Mouse (Mus musculus): ENCODE measurements around the gene Axin1. TPM values are rescaled to one million over a fixed set of nuclear protein-coding genes. Genes with fewer than 3 reads are reported as not detected.
"Not testable (repeated sequence)": the region's sequence is repeated elsewhere in the genome, so short reads cannot be mapped to it uniquely, and the experiment has no call there.

Axin1 gene
- polyA plus RNA-seq, 1 experiment from 2014 or later: 8.8 TPM

DNA sequence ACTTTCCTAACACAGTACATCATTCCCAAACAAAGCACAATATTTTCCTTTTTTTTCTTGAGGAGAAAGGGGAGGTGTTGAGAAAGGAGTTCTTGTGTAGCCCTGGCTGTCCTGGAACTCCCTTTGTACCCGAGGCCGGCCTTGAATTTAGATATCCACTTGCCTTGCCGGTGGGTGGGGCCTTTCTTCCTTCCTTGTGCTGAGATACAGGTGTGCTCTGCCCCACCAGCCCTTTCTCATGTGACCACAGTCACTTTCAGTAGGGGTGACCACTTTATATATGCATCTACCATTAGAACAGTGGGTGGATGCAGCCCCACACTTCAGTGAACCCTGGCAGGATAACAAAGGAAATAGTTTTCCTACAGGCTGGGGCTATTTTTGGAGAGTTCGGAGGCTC, 26.8 kb upstream of the Axin1 start:
- no peaks in the 10 kb centered on the region for H3K9me3 ChIP-seq (replicated peaks)
- no peak overlapping the region for H3K27ac ChIP-seq
- no peak overlapping the region for H3K9ac ChIP-seq
- no peak overlapping the region for H3K4me3 ChIP-seq
- peaks cover 14% of the 10 kb centered on the region for H3K4me1 ChIP-seq (replicated peaks)
- no peak for ATAC-seq (replicated peaks; ENCODE audit: insufficient number of reproducible peaks, insufficient read depth, low FRiP score, low read depth)
- no peak overlapping the region for H3K4me2 ChIP-seq
- 44% methylated on average over 4 of the region's 4 CpGs for WGBS
- H3K36me3 ChIP-seq: no peaks in the 10 kb centered on the region
- peaks cover 67% of the 10 kb centered on the region for H3K27me3 ChIP-seq

DNA sequence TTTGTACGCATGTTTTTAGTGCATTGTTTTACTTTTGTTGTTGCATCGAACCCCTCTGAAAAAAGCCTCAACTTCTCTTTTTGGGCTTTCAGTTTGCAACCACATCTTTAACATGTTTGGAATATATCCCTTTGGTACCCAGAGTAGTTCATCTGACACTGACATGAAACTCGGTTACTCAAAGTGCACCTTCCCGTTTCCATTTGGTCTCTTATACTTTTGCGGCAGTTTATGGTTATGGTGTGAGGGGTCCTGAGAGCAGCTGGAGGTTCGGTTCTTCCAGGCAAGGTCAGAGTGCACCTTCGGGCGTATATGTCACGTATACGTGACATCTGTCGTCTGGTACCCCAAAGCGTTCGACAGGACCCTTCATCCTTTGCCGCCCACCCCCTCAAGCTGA, 25.7 kb upstream of the Axin1 start:
- Histone ChIP-seq H3K36me3 (no peaks in the 10 kb centered on the region), H3K4me3 (peak overlapping the region; percentile 64), H3K9ac (peak overlapping the region; percentile 58; the same call in 1 of the 2 replicates), H3K4me2 (peak overlapping the region; percentile 96), H3K27ac (no peak overlapping the region), H3K27me3 (peaks cover 78% of the 10 kb centered on the region), H3K9me3 (replicated peaks) (no peaks in the 10 kb centered on the region), H3K4me1 (replicated peaks) (peaks cover 14% of the 10 kb centered on the region)
- WGBS: 17% methylated on average over 14 of the region's 14 CpGs
- ATAC-seq (replicated peaks; ENCODE audit: insufficient number of reproducible peaks, insufficient read depth, low FRiP score, low read depth): no peak

DNA sequence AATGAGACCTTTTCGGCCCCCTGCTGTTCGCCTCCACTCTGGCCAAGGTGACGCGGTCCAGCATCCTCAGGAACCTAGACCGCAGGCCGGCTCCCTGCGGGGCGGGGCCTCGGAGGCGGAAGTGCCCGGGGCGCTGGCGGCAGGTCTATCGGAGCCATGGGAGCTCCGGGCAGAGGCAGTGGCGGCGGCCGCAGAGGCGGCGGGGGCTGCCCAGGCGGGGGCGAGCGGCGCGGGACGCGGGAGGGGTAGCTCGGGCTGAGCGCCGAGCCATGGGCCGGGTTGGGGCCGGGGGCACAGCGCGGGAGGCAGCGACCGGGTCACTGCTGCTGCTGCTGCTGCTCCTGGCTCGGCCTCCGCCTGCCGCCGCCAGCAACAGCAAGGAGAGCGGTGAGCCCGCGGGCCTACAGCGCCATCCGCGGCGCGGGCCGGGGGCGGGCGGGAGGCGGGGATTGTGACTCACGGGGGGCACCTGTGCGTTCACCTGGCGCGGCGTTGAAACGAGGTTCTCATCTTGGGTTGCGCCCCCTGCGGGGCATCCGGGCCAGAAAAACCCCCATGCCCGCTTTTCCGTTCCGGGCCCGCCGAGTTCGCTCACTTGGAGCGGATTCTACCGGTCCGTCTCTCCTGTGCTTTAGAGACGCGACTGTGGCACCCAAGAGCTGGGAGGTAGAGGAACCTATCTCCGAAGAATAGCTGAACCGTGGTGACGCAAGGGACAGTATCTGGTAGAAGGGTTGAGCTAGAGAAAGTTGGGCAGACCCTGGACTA, 25.1 kb upstream of the Axin1 start, which contains the start of gene Tmem8:
Tmem8 (plus strand) TSS at position 119 of the 768 bp plus-strand sequence.
- Histone ChIP-seq H3K4me1 (replicated peaks) (peaks cover 14% of the 10 kb centered on the region), H3K27ac (no peak within 1 kb of the TSS), H3K4me3 (peak within 1 kb of the TSS; percentile 64), H3K9me3 (replicated peaks) (no peaks in the 10 kb centered on the region), H3K4me2 (peak within 1 kb of the TSS; percentile 96), H3K27me3 (peaks cover 84% of the 10 kb centered on the region), H3K9ac (peak within 1 kb of the TSS; percentile 58), H3K36me3 (no peaks in the 10 kb centered on the region)
- under 1% methylated on average over 74 of the region's 75 CpGs for WGBS
- ATAC-seq (replicated peaks; ENCODE audit: insufficient number of reproducible peaks, insufficient read depth, low FRiP score, low read depth): peak; percentile 54; the same call in 1 of the 2 replicates

DNA sequence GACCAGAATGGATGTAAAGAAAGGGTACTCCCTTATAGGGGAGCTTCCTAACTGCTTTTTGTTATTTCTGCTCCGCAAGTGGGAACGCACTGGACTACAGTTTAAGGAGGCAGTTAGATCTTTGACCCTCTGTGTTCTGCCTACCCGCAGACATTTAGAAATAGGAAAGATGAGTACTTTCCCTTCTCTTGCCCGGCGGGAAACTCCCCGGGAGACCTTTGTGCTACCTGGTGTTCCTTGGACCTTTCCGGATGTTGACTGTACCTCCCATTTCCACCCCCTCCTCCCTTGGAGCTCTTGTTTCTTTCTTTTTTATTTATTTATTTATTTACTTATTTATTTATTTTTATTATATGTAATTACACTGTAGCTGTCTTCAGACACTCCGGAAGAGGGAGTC, 24.4 kb upstream of the Axin1 start:
- no peak for ATAC-seq (replicated peaks; ENCODE audit: insufficient number of reproducible peaks, insufficient read depth, low FRiP score, low read depth)
- H3K4me2 ChIP-seq: peak overlapping the region; percentile 96
- WGBS: 11% methylated on average over 8 of the region's 8 CpGs
- H3K4me3 ChIP-seq: peak overlapping the region; percentile 64
- H3K27me3 ChIP-seq: peaks cover 87% of the 10 kb centered on the region
- peak overlapping the region; percentile 58; the same call in 1 of the 2 replicates for H3K9ac ChIP-seq
- no peaks in the 10 kb centered on the region for H3K9me3 ChIP-seq (replicated peaks)
- H3K4me1 ChIP-seq (replicated peaks): peaks cover 14% of the 10 kb centered on the region
- no peaks in the 10 kb centered on the region for H3K36me3 ChIP-seq
- H3K27ac ChIP-seq: no peak overlapping the region

DNA sequence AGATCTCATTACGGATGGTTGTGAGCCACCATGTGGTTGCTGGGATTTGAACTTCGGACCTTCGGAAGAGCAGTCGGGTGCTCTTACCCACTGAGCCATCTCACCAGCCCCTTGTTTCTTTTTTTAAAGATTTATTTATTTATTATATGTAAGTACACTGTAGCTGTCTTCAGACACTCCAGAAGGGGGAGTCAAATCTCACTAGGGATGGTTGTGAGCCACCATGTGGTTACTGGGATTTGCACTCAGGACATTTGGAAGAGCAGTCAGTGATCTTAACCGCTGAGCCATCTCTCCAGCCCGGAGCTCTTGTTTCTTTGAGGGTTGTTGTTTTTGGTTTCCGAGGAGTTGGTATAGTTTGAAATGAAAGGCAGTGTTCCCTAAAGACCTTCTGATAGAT, 24.0 kb upstream of the Axin1 start:
- 66% methylated on average over 7 of the region's 7 CpGs for WGBS
- H3K36me3 ChIP-seq; H3K4me2 ChIP-seq; H3K27ac ChIP-seq; H3K9ac ChIP-seq; H3K4me3 ChIP-seq; ATAC-seq (replicated peaks; ENCODE audit: insufficient number of reproducible peaks, insufficient read depth, low FRiP score, low read depth); H3K9me3 ChIP-seq (replicated peaks): not testable (repeated sequence)
- H3K4me1 ChIP-seq (replicated peaks): peaks cover 14% of the 10 kb centered on the region
- peaks cover 91% of the 10 kb centered on the region for H3K27me3 ChIP-seq

- WGBS: 72% methylated on average over 7 of the region's 7 CpGs
- Histone ChIP-seq H3K27ac (no peak overlapping the region), H3K4me3 (no peak overlapping the region), H3K9ac (no peak overlapping the region), H3K36me3 (no peaks in the 10 kb centered on the region), H3K9me3 (replicated peaks) (no peaks in the 10 kb centered on the region), H3K27me3 (peaks cover 91% of the 10 kb centered on the region), H3K4me2 (no peak overlapping the region), H3K4me1 (replicated peaks) (peaks cover 18% of the 10 kb centered on the region)
- ATAC-seq (replicated peaks; ENCODE audit: insufficient number of reproducible peaks, insufficient read depth, low FRiP score, low read depth): no peak
These were observed 23.1 kb upstream of the Axin1 start for GRCm38 (mm10) chr17:26115205-26115898.

DNA sequence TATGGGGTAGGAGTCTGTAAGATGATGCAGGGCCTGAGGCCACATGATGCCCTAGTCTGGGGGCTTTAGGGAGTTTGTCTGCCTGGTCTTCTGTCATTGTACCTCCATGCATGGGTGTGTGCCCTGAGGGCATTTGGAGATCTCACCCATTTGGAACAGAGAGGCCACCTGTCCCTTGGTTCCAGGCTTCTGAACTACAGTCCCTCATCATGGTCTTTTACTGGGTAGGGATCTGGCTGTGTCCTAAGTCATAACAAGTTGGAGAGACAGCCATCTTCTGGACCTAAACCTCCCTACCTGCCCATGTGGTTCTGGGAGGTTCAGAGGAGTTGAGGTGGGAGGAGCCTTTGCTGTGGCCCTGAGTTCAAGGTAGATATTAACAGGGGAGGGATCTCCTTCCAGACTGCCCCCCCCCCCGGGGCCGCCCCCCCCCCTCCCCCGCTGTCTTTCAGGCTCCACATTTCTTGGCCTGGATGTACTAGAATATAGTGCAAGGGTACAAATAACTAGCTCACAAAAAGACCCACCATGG, 22.5 kb upstream of the Axin1 start:
- 56% methylated on average over 3 of the region's 3 CpGs for WGBS
- Histone ChIP-seq H3K9me3 (replicated peaks) (no peaks in the 10 kb centered on the region), H3K27me3 (peaks cover 85% of the 10 kb centered on the region), H3K36me3 (no peaks in the 10 kb centered on the region), H3K9ac (no peak overlapping the region), H3K27ac (no peak overlapping the region), H3K4me3 (no peak overlapping the region), H3K4me2 (no peak overlapping the region), H3K4me1 (replicated peaks) (peaks cover 19% of the 10 kb centered on the region)
- ATAC-seq (replicated peaks; ENCODE audit: insufficient number of reproducible peaks, insufficient read depth, low FRiP score, low read depth): no peak

DNA sequence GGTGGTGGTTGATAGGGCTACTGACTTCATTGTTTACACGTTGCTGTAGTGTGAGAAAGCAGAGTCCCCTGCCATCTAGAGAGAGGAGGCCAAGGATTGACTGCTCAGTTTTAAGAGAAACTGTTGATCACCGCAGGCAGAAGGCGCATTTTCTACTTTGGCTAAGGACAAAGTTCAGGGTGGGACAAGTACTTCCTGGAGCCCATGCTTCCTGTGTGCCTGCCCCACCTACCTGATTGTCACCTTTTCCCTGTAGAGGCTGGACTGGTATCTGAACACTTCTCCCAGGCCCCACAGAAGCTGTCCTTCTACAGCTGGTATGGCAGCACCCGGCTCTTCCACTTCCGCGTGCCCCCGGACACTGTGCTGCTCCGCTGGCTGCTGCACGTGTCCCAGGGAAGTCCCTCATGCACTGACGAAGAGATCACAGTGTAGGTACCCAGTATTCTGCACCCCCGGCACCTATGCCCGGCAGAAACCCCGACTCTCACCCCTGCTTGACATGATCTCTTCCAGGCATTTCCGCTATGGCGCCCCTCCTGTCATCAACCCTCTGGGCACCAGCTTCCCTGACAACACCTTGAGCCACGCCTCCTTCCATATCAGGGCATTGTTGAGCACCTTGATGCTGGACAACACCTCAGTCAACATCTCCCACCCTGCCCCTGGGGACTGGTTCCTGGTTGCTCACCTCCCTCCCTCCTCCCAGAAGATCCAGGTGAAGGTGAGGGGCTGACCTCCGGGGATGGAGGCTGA, 21.8 kb upstream of the Axin1 start:
- Histone ChIP-seq H3K27ac (no peak overlapping the region), H3K36me3 (no peaks in the 10 kb centered on the region), H3K4me1 (replicated peaks) (peaks cover 19% of the 10 kb centered on the region), H3K9me3 (replicated peaks) (no peaks in the 10 kb centered on the region), H3K9ac (no peak overlapping the region), H3K4me2 (no peak overlapping the region), H3K4me3 (no peak overlapping the region), H3K27me3 (peaks cover 78% of the 10 kb centered on the region)
- WGBS: 78% methylated on average over 17 of the region's 17 CpGs
- no peak for ATAC-seq (replicated peaks; ENCODE audit: insufficient number of reproducible peaks, insufficient read depth, low FRiP score, low read depth)

DNA sequence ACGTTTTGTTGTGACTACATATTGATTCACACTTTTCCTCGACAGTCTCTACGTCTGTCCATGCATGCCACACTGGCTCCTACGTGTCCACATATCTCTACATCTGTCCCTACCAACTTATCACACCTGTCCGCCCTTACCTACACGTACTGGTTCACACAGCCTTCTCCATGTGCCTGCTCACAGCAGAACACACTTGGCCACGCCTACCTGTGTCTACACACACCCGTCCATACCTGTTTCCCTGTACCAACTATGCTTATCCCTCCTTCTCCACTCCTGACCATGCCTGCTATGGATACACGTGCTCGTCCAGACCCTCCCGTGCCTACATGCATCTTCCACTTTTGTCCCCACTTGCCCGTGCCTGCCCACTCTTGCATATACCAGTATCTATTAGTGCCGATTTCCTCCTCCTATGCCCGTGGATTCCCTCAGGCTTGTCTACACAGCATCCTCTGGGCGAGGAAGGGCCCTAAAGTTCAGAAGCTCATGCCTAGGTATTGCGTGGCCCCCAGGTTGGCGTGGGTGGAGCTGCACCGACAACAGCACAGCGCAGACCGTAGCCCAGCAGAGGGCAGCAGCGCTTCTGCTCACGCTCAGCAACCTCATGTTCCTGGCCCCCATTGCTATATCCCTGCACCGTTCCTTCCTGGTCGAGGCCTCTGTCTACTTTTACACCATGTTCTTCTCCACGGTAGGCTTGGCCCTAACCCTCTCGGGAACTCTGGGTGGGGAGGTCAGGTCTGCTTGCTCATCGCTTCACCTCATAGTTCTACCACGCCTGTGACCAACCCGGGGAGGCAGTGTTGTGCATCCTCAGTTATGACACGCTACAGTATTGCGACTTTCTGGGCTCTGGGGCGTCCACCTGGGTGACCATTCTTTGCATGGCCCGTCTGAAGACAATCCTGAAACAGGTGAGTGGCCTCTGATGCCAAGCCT, 18.4 kb upstream of the Axin1 start:
- Histone ChIP-seq H3K27ac (no peak overlapping the region), H3K4me2 (no peak overlapping the region), H3K4me3 (no peak overlapping the region), H3K4me1 (replicated peaks) (peaks cover 18% of the 10 kb centered on the region), H3K9me3 (replicated peaks) (no peaks in the 10 kb centered on the region), H3K9ac (no peak overlapping the region), H3K27me3 (peaks cover 46% of the 10 kb centered on the region), H3K36me3 (peaks cover under 1% of the 10 kb centered on the region; the same call in 1 of the 2 replicates)
- WGBS: 45% methylated on average over 33 of the region's 33 CpGs
- no peak; the same call in 1 of the 2 replicates for ATAC-seq (replicated peaks; ENCODE audit: insufficient number of reproducible peaks, insufficient read depth, low FRiP score, low read depth)

- 62% methylated on average over 5 of the region's 5 CpGs for WGBS
- H3K4me2 ChIP-seq: no peak overlapping the region
- ATAC-seq (replicated peaks; ENCODE audit: insufficient number of reproducible peaks, insufficient read depth, low FRiP score, low read depth): no peak
- H3K27ac ChIP-seq: no peak overlapping the region
- H3K9ac ChIP-seq: no peak overlapping the region
- peak overlapping the region; percentile 89; the same call in 1 of the 2 replicates for H3K4me3 ChIP-seq
- peaks cover 21% of the 10 kb centered on the region for H3K4me1 ChIP-seq (replicated peaks)
- H3K9me3 ChIP-seq (replicated peaks): no peaks in the 10 kb centered on the region
- peaks cover 20% of the 10 kb centered on the region for H3K27me3 ChIP-seq
- peaks cover 24% of the 10 kb centered on the region for H3K36me3 ChIP-seq
These were observed 15.9 kb upstream of the Axin1 start for GRCm38 (mm10) chr17:26122431-26123140.
